Mouse (Mus musculus) C2C12 (cell line): Measurements from ENCODE around the gene March10.

ENCODE experiments used
- CEBPB ChIP-seq: IDR thresholded peaks from one replicate; pipeline ENCODE4 v1.6.1; 2011; ENCODE audit warnings: low read depth, mild to moderate bottlenecking, control low read depth, moderate library complexity
- CTCF ChIP-seq: IDR thresholded peaks from one replicate; pipeline ENCODE4 v1.5.1; 2011; ENCODE audit not compliant: control insufficient read depth, insufficient read depth, insufficient read length
- FOSL1 ChIP-seq: IDR thresholded peaks from one replicate; pipeline ENCODE4 v1.8.0; 2011; ENCODE audit warnings: mild to moderate bottlenecking, low read length; ENCODE audit not compliant: poor library complexity, insufficient read depth, severe bottlenecking
- MAX ChIP-seq: IDR thresholded peaks from one replicate; pipeline ENCODE4 v1.6.1; 2011; ENCODE audit warnings: mild to moderate bottlenecking, control low read depth
- MYOD1 ChIP-seq: IDR thresholded peaks from one replicate; pipeline ENCODE4 v1.6.1; 2011; ENCODE audit warnings: low read depth; ENCODE audit not compliant: control insufficient read depth, insufficient read length
- MYOG ChIP-seq: IDR thresholded peaks from one replicate; pipeline ENCODE4 v1.6.1; 2011; ENCODE audit not compliant: control insufficient read depth, insufficient read length; ENCODE audit errors: extremely low read depth
- USF1 ChIP-seq: IDR thresholded peaks from one replicate; pipeline ENCODE4 v1.6.1; 2011; ENCODE audit warnings: low read depth, mild to moderate bottlenecking, control low read depth, moderate library complexity

DNA sequence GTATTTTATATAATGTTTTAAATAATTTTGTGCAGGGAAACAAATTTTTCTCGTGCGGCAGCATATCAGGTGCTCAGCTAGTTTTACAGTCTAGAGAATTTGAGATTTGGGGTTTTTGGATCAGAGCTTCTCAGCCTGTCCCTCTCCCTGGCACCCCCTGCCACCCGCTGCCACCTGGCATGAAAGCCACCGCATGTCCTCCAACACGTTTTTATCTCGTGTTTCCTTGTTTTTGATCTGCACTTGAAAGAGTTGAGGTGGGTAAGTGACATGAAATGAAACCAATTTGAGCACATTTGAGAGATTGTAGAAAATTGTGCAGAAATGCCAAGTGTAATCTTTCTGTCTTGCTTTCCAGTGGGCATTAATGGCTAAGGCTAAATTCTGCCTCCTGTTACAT is 11.6 kb downstream of the March10 start:
- TF ChIP-seq CTCF (no peak), USF1 (no peak), FOSL1 (no peak), CEBPB (no peak), MAX (no peak), MYOG (no peak), MYOD1 (no peak)
